Mouse (Mus musculus): ENCODE results near the gene Kcnip4. TPM values are rescaled to one million over a fixed set of nuclear protein-coding genes. Genes with fewer than 3 reads are reported as not detected.

Kcnip4 gene
- total and polyA plus RNA-seq, 2 experiments from 2014 or later: 22.6 to 30.1 TPM

DNA sequence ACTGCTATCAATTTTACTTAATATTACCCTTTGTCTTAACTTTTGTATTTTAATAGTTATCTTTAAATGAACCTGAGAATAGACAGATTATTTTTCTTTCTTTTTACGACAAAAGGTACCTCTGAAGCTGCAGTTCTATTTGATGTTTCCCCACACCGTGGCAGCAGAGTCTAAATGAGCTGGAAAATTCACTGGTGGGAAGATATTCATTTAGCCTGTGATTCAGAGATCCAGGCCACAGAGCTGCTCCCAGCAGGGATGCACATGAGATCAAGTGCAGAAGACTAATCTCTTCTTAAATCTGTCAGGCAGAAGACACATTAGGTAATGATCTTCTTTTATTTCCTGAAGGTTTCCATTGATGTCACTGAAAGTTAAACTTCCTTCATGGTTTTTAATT, 429.8 kb downstream of the Kcnip4 start:
- ATAC-seq (ENCODE audit: low FRiP score) (no peak), DNase-seq (ENCODE audit: low spot score) (peak; percentile 72)
- Histone ChIP-seq H3K27ac (ENCODE audit: low read depth, low read length) (no peak overlapping the region), H3K9me3 (ENCODE audit: low read length) (no peaks in the 10 kb centered on the region), H3K4me1 (ENCODE audit: insufficient read depth, low read length) (no peaks in the 10 kb centered on the region), H3K36me3 (ENCODE audit: insufficient read depth, low read length) (no peaks in the 10 kb centered on the region), H3K4me2 (ENCODE audit: low read depth, low read length, poor library complexity, severe bottlenecking) (no peak overlapping the region), H3K9ac (replicated peaks; ENCODE audit: low read length, poor library complexity, severe bottlenecking) (no peak overlapping the region), H3K4me3 (ENCODE audit: low read depth, low read length) (no peak overlapping the region), H3K27me3 (ENCODE audit: insufficient read depth, low read length) (no peaks in the 10 kb centered on the region)
- 23% methylated on average over 2 of the region's 2 CpGs for WGBS
- peak; percentile 74 for TF ChIP-seq CTCF (IDR thresholded peaks at IDR 0.05)

- no peak for TF ChIP-seq CTCF (IDR thresholded peaks at IDR 0.05)
- WGBS: 64% methylated on average over 3 of the region's 3 CpGs
- ATAC-seq (ENCODE audit: low FRiP score) (no peak), DNase-seq (ENCODE audit: low spot score) (no peak)
- no peaks in the 10 kb centered on the region for H3K36me3 ChIP-seq (ENCODE audit: insufficient read depth, low read length)
- no peaks in the 10 kb centered on the region for H3K9me3 ChIP-seq (ENCODE audit: low read length)
- no peak overlapping the region for H3K4me3 ChIP-seq (ENCODE audit: low read depth, low read length)
- no peak overlapping the region for H3K4me2 ChIP-seq (ENCODE audit: low read depth, low read length, poor library complexity, severe bottlenecking)
- H3K9ac ChIP-seq (replicated peaks; ENCODE audit: low read length, poor library complexity, severe bottlenecking): no peak overlapping the region
- no peak overlapping the region for H3K27ac ChIP-seq (ENCODE audit: low read depth, low read length)
- no peaks in the 10 kb centered on the region for H3K4me1 ChIP-seq (ENCODE audit: insufficient read depth, low read length)
- H3K27me3 ChIP-seq (ENCODE audit: insufficient read depth, low read length): no peaks in the 10 kb centered on the region
Measured at GRCm38 (mm10) chr5:49094306-49094705, 430.4 kb downstream of the Kcnip4 start.

DNA sequence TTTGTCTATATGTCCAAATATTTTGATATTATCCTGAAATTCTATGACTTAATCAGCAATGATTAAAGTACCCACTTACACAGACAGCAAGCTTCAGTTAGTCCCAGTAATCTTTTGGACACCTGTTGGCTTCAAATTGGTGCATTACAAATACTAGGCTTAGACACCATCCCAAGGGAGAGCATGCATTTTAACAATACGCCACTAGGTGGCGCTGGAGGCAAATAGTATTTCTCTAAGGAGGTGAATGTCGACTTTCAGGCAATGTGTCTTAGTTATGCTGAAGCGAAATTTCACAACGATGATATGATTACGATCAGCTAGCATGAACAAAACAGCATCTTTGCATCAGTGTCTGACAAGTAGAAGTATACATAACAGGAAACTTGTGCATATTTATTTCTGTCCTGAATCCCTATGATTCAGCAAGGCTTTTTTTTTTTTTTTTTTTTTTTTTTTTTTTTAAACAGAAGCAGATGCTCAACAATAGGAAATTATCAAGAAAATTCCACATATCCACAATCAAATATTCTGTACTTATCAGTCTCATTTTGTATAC, 434.5 kb downstream of the Kcnip4 start:
- no peak overlapping the region for H3K27ac ChIP-seq (ENCODE audit: low read depth, low read length)
- H3K9me3 ChIP-seq (ENCODE audit: low read length): no peaks in the 10 kb centered on the region
- no peak overlapping the region for H3K9ac ChIP-seq (replicated peaks; ENCODE audit: low read length, poor library complexity, severe bottlenecking)
- WGBS: 3% methylated on average over 6 of the region's 6 CpGs
- no peaks in the 10 kb centered on the region for H3K36me3 ChIP-seq (ENCODE audit: insufficient read depth, low read length)
- H3K4me2 ChIP-seq (ENCODE audit: low read depth, low read length, poor library complexity, severe bottlenecking): peak overlapping the region; percentile 27; the same call in 1 of the 2 replicates
- peak; percentile 71 for ATAC-seq (ENCODE audit: low FRiP score)
- no peaks in the 10 kb centered on the region for H3K4me1 ChIP-seq (ENCODE audit: insufficient read depth, low read length)
- peak; percentile 98 for TF ChIP-seq CTCF (IDR thresholded peaks at IDR 0.05)
- H3K4me3 ChIP-seq (ENCODE audit: low read depth, low read length): no peak overlapping the region
- no peaks in the 10 kb centered on the region for H3K27me3 ChIP-seq (ENCODE audit: insufficient read depth, low read length)
- peak; percentile 96 for DNase-seq (ENCODE audit: low spot score)

DNA sequence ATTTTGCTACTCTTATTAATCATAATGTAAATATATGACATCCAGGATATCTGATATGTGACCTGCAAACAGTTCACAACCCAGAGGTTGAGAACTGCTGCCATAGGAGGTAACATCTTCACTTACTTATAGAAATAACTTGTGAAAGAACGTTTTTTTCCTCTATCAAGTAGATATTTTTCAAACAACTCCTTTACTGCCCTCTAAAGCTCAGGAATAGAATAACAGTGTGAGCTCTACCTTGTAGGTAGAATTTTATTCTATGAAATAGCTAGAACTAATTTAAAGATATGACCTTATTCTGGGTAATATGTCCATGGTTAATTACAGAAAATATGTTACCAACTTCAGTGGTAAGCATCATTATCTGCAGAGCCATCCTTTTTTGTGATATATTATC, 459.1 kb downstream of the Kcnip4 start:
- no peaks in the 10 kb centered on the region for H3K4me1 ChIP-seq (ENCODE audit: insufficient read depth, low read length)
- no peak overlapping the region for H3K4me3 ChIP-seq (ENCODE audit: low read depth, low read length)
- no peak overlapping the region for H3K27ac ChIP-seq (ENCODE audit: low read depth, low read length)
- no peaks in the 10 kb centered on the region for H3K36me3 ChIP-seq (ENCODE audit: insufficient read depth, low read length)
- ATAC-seq (ENCODE audit: low FRiP score) (no peak), DNase-seq (ENCODE audit: low spot score) (peak; percentile 41)
- TF ChIP-seq CTCF (IDR thresholded peaks at IDR 0.05): peak; percentile 67
- no peaks in the 10 kb centered on the region for H3K27me3 ChIP-seq (ENCODE audit: insufficient read depth, low read length)
- H3K9ac ChIP-seq (replicated peaks; ENCODE audit: low read length, poor library complexity, severe bottlenecking): no peak overlapping the region
- 8% methylated on average over 1 of the region's 1 CpGs for WGBS
- no peak overlapping the region for H3K4me2 ChIP-seq (ENCODE audit: low read depth, low read length, poor library complexity, severe bottlenecking)
- H3K9me3 ChIP-seq (ENCODE audit: low read length): no peaks in the 10 kb centered on the region

DNA sequence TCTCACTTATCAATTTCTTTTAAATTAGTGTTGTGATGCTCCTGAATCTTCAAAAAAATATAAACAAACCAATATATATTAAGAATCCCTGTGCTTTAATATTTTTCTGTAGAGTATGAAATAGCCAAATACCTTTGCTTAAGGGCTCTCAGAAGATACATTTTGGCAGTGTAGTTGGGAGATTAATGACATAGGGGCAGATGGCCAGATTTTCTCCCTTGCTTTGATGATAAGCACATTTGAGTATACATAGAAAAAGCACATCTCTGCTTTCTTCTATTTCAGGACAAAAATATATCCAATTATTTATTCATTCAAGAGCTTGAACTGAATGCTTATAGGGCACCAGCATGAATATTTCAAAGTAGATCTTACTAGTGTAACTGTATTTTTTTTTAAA, 465.8 kb downstream of the Kcnip4 start:
- H3K27ac ChIP-seq (ENCODE audit: low read depth, low read length): no peak overlapping the region
- no peaks in the 10 kb centered on the region for H3K36me3 ChIP-seq (ENCODE audit: insufficient read depth, low read length)
- no peak for TF ChIP-seq CTCF (IDR thresholded peaks at IDR 0.05)
- no peaks in the 10 kb centered on the region for H3K4me1 ChIP-seq (ENCODE audit: insufficient read depth, low read length)
- H3K27me3 ChIP-seq (ENCODE audit: insufficient read depth, low read length): no peaks in the 10 kb centered on the region
- ATAC-seq (ENCODE audit: low FRiP score) (no peak), DNase-seq (ENCODE audit: low spot score) (no peak)
- no peaks in the 10 kb centered on the region for H3K9me3 ChIP-seq (ENCODE audit: low read length)
- no peak overlapping the region for H3K4me3 ChIP-seq (ENCODE audit: low read depth, low read length)
- H3K4me2 ChIP-seq (ENCODE audit: low read depth, low read length, poor library complexity, severe bottlenecking): no peak overlapping the region
- H3K9ac ChIP-seq (replicated peaks; ENCODE audit: low read length, poor library complexity, severe bottlenecking): no peak overlapping the region

- Histone ChIP-seq H3K9me3 (ENCODE audit: low read length) (no peaks in the 10 kb centered on the region), H3K4me3 (ENCODE audit: low read depth, low read length) (no peak overlapping the region), H3K9ac (replicated peaks; ENCODE audit: low read length, poor library complexity, severe bottlenecking) (no peak overlapping the region), H3K4me1 (ENCODE audit: insufficient read depth, low read length) (no peaks in the 10 kb centered on the region), H3K36me3 (ENCODE audit: insufficient read depth, low read length) (no peaks in the 10 kb centered on the region), H3K27ac (ENCODE audit: low read depth, low read length) (no peak overlapping the region), H3K4me2 (ENCODE audit: low read depth, low read length, poor library complexity, severe bottlenecking) (no peak overlapping the region), H3K27me3 (ENCODE audit: insufficient read depth, low read length) (no peaks in the 10 kb centered on the region)
- no peak for TF ChIP-seq CTCF (IDR thresholded peaks at IDR 0.05)
- WGBS: 89% methylated on average over 4 of the region's 4 CpGs
- ATAC-seq (ENCODE audit: low FRiP score) (no peak), DNase-seq (ENCODE audit: low spot score) (no peak)
Measured at GRCm38 (mm10) chr5:49057636-49058340, 466.9 kb downstream of the Kcnip4 start.

All from midbrain, postnatal 0 days (tissue).